Mouse (Mus musculus) lung, embryonic 15.5 days (tissue): Measurements from ENCODE around the gene Samd4. TPM values are rescaled to one million over a fixed set of nuclear protein-coding genes. Genes with fewer than 3 reads are reported as not detected.

Source experiments
- ATAC-seq: fragments of 200-750 bp; cut with Nextera tagmentation; 2 replicates; pipeline ENCODE4 v1.8.0; 2017; ENCODE audit warnings: moderate number of reproducible peaks, borderline replicate concordance; ENCODE audit not compliant: low FRiP score, low TSS enrichment; ENCODE audit errors: extremely low read depth
- H3K27ac ChIP-seq: fragments of 300-500 bp; sonication (generic); 2 replicates; pipeline ENCODE4 v1.5.1; 2015; ENCODE audit warnings: moderate library complexity, mild to moderate bottlenecking, inconsistent platforms
- H3K27me3 ChIP-seq: fragments of 300-500 bp; sonication (generic); 2 replicates; pipeline ENCODE4 v1.6.1; 2015; ENCODE audit warnings: inconsistent platforms
- H3K36me3 ChIP-seq: fragments of 300-500 bp; sonication (generic); 2 replicates; pipeline ENCODE4 v1.6.1; 2015; ENCODE audit warnings: inconsistent platforms
- H3K4me1 ChIP-seq: fragments of 300-500 bp; sonication (generic); 2 replicates; pipeline ENCODE4 v1.6.1; 2015; ENCODE audit warnings: inconsistent platforms
- H3K4me2 ChIP-seq: fragments of 300-500 bp; sonication (generic); 2 replicates; pipeline ENCODE4 v1.6.1; 2015; ENCODE audit warnings: inconsistent platforms, mild to moderate bottlenecking, moderate library complexity
- H3K4me3 ChIP-seq: fragments of 300-500 bp; sonication (generic); 2 replicates; pipeline ENCODE4 v1.5.1; 2015; ENCODE audit warnings: mild to moderate bottlenecking, inconsistent platforms
- H3K9ac ChIP-seq: fragments of 300-500 bp; sonication (generic); 2 replicates; pipeline ENCODE4 v1.6.1; 2015; ENCODE audit warnings: inconsistent platforms
- H3K9me3 ChIP-seq: fragments of 300-500 bp; sonication (generic); 2 replicates; pipeline ENCODE4 v1.6.1; 2016; ENCODE audit warnings: inconsistent platforms
- WGBS: fragments of 180-500 bp; shearing (Covaris S2); methylation state at CpG from one replicate; pipeline ENCODE4 v1.1.7; 2015; 5-methylcytosine and 5-hydroxymethylcytosine counted together
- polyA plus RNA-seq: library from polyadenylated mRNA; unstranded; fragments of >200 nt; fragmentation: Nextera tagmentation; extraction: Ambion mirVana; gene quantifications from 2 replicates; pipeline ENCODE4 v1.2.1, GENCODE M21; 2015

The Samd4 gene
- polyA plus RNA-seq, 1 experiment from 2014 or later: 6.5 TPM

- no peak overlapping the region for H3K9ac ChIP-seq
- no peak overlapping the region for H3K4me2 ChIP-seq
- peaks cover 15% of the 10 kb centered on the region for H3K4me1 ChIP-seq
- H3K27ac ChIP-seq: peak overlapping the region; percentile 70
- H3K36me3 ChIP-seq: no peaks in the 10 kb centered on the region
- no peak overlapping the region for H3K4me3 ChIP-seq
- H3K9me3 ChIP-seq: no peaks in the 10 kb centered on the region
- peak; percentile 37 for ATAC-seq
- WGBS: 38% methylated on average over 6 of the region's 6 CpGs
- no peaks in the 10 kb centered on the region for H3K27me3 ChIP-seq
Observed at GRCm38 (mm10) chr14:46941077-46941476, 58.4 kb downstream of the Samd4 start.

GRCm38 (mm10) chr14:46941896-46942812 is 59.5 kb downstream of the Samd4 start:
- WGBS: 40% methylated on average over 23 of the region's 23 CpGs
- H3K9me3 ChIP-seq: no peaks in the 10 kb centered on the region
- H3K27me3 ChIP-seq: no peaks in the 10 kb centered on the region
- no peak overlapping the region for H3K4me3 ChIP-seq
- peaks cover 15% of the 10 kb centered on the region for H3K4me1 ChIP-seq
- H3K9ac ChIP-seq: no peak overlapping the region
- H3K27ac ChIP-seq: peak overlapping the region; percentile 70; the same call in 1 of the 2 replicates
- no peaks in the 10 kb centered on the region for H3K36me3 ChIP-seq
- H3K4me2 ChIP-seq: peak overlapping the region; percentile 34
- peak; percentile 68; the same call in 1 of the 2 replicates for ATAC-seq

- no peaks in the 10 kb centered on the region for H3K9me3 ChIP-seq
- peaks cover 15% of the 10 kb centered on the region for H3K4me1 ChIP-seq
- no peak for ATAC-seq
- no peak overlapping the region for H3K4me2 ChIP-seq
- no peaks in the 10 kb centered on the region for H3K36me3 ChIP-seq
- H3K27ac ChIP-seq: no peak overlapping the region
- H3K9ac ChIP-seq: no peak overlapping the region
- H3K27me3 ChIP-seq: no peaks in the 10 kb centered on the region
- H3K4me3 ChIP-seq: no peak overlapping the region
- 70% methylated on average over 3 of the region's 3 CpGs for WGBS
Observed at GRCm38 (mm10) chr14:46944411-46944810, 61.8 kb downstream of the Samd4 start.

GRCm38 (mm10) chr14:46945903-46946490 is 63.3 kb downstream of the Samd4 start:
- ATAC-seq: no peak
- H3K27ac ChIP-seq: no peak overlapping the region
- no peaks in the 10 kb centered on the region for H3K9me3 ChIP-seq
- no peak overlapping the region for H3K4me3 ChIP-seq
- H3K27me3 ChIP-seq: no peaks in the 10 kb centered on the region
- H3K9ac ChIP-seq: no peak overlapping the region
- no peak overlapping the region for H3K4me2 ChIP-seq
- peaks cover 24% of the 10 kb centered on the region for H3K4me1 ChIP-seq
- no peaks in the 10 kb centered on the region for H3K36me3 ChIP-seq
- 59% methylated on average over 10 of the region's 10 CpGs for WGBS

GRCm38 (mm10) chr14:46947644-46948043 is 65.0 kb downstream of the Samd4 start:
- ATAC-seq: no peak
- Histone ChIP-seq H3K9me3 (no peaks in the 10 kb centered on the region), H3K27ac (no peak overlapping the region), H3K4me2 (no peak overlapping the region), H3K36me3 (no peaks in the 10 kb centered on the region), H3K4me1 (peaks cover 14% of the 10 kb centered on the region), H3K27me3 (no peaks in the 10 kb centered on the region), H3K4me3 (no peak overlapping the region), H3K9ac (no peak overlapping the region)
- WGBS: 79% methylated on average over 3 of the region's 3 CpGs

- H3K4me3 ChIP-seq: no peak overlapping the region
- 0 out of 2 replicates have a peak, but pooled peaks have one; percentile 39 for ATAC-seq
- no peaks in the 10 kb centered on the region for H3K27me3 ChIP-seq
- no peaks in the 10 kb centered on the region for H3K36me3 ChIP-seq
- H3K9me3 ChIP-seq: no peaks in the 10 kb centered on the region
- H3K27ac ChIP-seq: no peak overlapping the region
- 39% methylated on average over 11 of the region's 11 CpGs for WGBS
- peaks cover 22% of the 10 kb centered on the region for H3K4me1 ChIP-seq
- H3K4me2 ChIP-seq: no peak overlapping the region
- H3K9ac ChIP-seq: no peak overlapping the region
Observed at GRCm38 (mm10) chr14:46950527-46951384, 68.1 kb downstream of the Samd4 start.

GRCm38 (mm10) chr14:46952264-46952663 is 69.6 kb downstream of the Samd4 start:
- Histone ChIP-seq H3K4me3 (no peak overlapping the region), H3K9me3 (no peaks in the 10 kb centered on the region), H3K27ac (no peak overlapping the region), H3K36me3 (no peaks in the 10 kb centered on the region), H3K9ac (no peak overlapping the region), H3K27me3 (no peaks in the 10 kb centered on the region), H3K4me2 (no peak overlapping the region), H3K4me1 (peaks cover 32% of the 10 kb centered on the region)
- ATAC-seq: no peak
- WGBS: 65% methylated on average over 2 of the region's 2 CpGs

GRCm38 (mm10) chr14:46955109-46955508 is 72.5 kb downstream of the Samd4 start:
- ATAC-seq: no peak
- H3K4me1 ChIP-seq: peaks cover 29% of the 10 kb centered on the region

GRCm38 (mm10) chr14:46955574-46956043 is 73.0 kb downstream of the Samd4 start:
- Histone ChIP-seq H3K27me3 (no peaks in the 10 kb centered on the region), H3K4me1 (peaks cover 24% of the 10 kb centered on the region), H3K4me3 (no peak overlapping the region), H3K27ac (no peak overlapping the region), H3K4me2 (no peak overlapping the region), H3K9ac (no peak overlapping the region), H3K36me3 (no peaks in the 10 kb centered on the region), H3K9me3 (no peaks in the 10 kb centered on the region)
- WGBS: 17% methylated on average over 9 of the region's 9 CpGs
- no peak for ATAC-seq

More at GRCm38 (mm10) chr14:46955109-46955508, 72.5 kb downstream of the Samd4 start:
- no peak overlapping the region for H3K4me2 ChIP-seq
- H3K27me3 ChIP-seq: no peaks in the 10 kb centered on the region
- no peaks in the 10 kb centered on the region for H3K9me3 ChIP-seq
- WGBS: 34% methylated on average over 2 of the region's 2 CpGs
- no peak overlapping the region for H3K4me3 ChIP-seq
- no peaks in the 10 kb centered on the region for H3K36me3 ChIP-seq
- H3K9ac ChIP-seq: no peak overlapping the region
- no peak overlapping the region for H3K27ac ChIP-seq

- no peak overlapping the region for H3K27ac ChIP-seq
- H3K4me2 ChIP-seq: no peak overlapping the region
- no peak for ATAC-seq
- H3K27me3 ChIP-seq: no peaks in the 10 kb centered on the region
- WGBS: 14% methylated on average over 7 of the region's 7 CpGs
- no peak overlapping the region for H3K9ac ChIP-seq
- no peak overlapping the region for H3K4me3 ChIP-seq
- H3K36me3 ChIP-seq: no peaks in the 10 kb centered on the region
- H3K4me1 ChIP-seq: peaks cover 19% of the 10 kb centered on the region
- H3K9me3 ChIP-seq: no peaks in the 10 kb centered on the region
Observed at GRCm38 (mm10) chr14:46956121-46956520, 73.5 kb downstream of the Samd4 start.

- 67% methylated on average over 7 of the region's 7 CpGs for WGBS
- ATAC-seq: no peak
- Histone ChIP-seq H3K4me1 (peaks cover 17% of the 10 kb centered on the region), H3K27ac (no peak overlapping the region), H3K9ac (no peak overlapping the region), H3K36me3 (no peaks in the 10 kb centered on the region), H3K9me3 (no peaks in the 10 kb centered on the region), H3K27me3 (no peaks in the 10 kb centered on the region), H3K4me3 (no peak overlapping the region), H3K4me2 (no peak overlapping the region)
Observed at GRCm38 (mm10) chr14:46959166-46959721, 76.6 kb downstream of the Samd4 start.
